Mouse (Mus musculus): ENCODE data around the gene Gorasp1. TPM values are rescaled to one million over a fixed set of nuclear protein-coding genes. Genes with fewer than 3 reads are reported as not detected.

Gene Gorasp1
- polyA plus RNA-seq, 1 experiment from 2014 or later: 25.7 TPM

DNA sequence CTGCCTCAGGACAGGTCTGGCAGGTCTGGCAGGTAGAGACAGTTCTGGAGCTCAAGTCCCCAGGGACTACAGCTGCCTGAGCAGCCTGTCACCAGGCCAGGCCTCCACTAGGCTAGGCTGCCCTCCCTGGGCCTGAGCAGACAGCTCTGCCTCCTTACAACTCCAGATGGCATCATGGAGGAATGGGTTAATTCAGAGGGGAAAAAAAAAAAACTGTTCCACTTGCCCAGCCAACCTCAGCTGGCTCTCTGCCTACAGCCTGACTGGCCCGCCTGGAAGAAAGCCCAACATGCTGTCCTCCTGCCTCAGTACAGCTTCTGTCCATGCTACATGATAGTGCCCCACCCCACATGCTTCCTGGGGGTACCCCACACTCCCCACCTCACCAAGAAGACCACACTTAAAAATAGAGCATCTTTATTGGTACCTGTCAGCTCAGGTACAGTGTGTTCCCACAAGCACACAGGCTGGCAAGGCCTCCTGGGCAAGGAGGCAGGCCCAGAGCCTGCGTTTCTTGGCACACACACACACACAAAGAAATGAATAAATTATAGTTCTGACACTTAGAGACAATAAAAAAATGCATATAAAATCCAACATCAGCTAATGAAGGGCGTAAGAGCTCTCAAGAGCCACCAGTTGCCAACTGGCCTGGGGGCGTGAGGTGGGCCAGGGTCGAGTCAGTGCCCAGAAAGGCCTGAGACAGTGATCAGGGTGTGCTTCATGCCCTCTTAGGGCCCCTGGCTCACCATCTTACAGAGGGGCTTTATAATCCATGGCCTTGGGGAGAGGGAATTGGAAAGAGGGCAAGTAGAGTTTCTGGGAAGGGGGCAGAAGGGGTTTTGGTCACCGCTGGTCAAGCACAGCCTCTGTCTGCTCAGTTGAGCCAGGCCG lies 33.6 kb upstream of the Gorasp1 start:
- Histone ChIP-seq H3K27me3 (replicated peaks) (no peaks in the 10 kb centered on the region), H3K4me1 (peaks cover 19% of the 10 kb centered on the region), H3K9ac (replicated peaks) (no peak overlapping the region), H3K4me3 (replicated peaks) (no peak overlapping the region), H3K36me3 (no peaks in the 10 kb centered on the region), H3K27ac (replicated peaks) (peak overlapping the region; percentile 18), H3K4me2 (no peak overlapping the region), H3K9me3 (replicated peaks) (no peaks in the 10 kb centered on the region)
- WGBS: 64% methylated on average over 7 of the region's 7 CpGs
- peak; percentile 46; the same call in 1 of the 2 replicates for ATAC-seq (ENCODE audit: low FRiP score)

DNA sequence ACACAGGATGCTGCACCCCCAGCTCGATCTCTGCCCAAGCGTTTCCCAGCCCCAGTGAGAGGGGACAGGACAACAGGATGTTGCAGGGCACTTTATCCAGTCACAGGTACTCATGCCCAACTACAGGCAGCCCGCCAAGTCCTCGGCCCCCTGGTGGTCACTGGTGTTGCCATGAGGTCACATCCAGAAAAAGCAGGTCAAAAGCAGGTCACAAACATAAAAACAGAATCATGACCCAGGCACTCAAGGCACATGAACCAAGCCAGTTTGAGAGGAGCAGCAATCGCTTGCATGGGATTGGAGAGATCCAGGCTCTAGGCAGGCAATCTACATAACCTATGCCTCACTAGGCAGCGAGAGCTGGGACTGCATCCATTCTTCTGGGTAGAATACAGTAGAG lies 32.9 kb upstream of the Gorasp1 start:
- Histone ChIP-seq H3K4me3 (replicated peaks) (no peak overlapping the region), H3K4me2 (no peak overlapping the region), H3K4me1 (peaks cover 19% of the 10 kb centered on the region), H3K9ac (replicated peaks) (no peak overlapping the region), H3K27me3 (replicated peaks) (no peaks in the 10 kb centered on the region; the same call in 1 of the 2 replicates), H3K36me3 (no peaks in the 10 kb centered on the region), H3K9me3 (replicated peaks) (no peaks in the 10 kb centered on the region), H3K27ac (replicated peaks) (peak overlapping the region; percentile 18; the same call in 1 of the 2 replicates)
- no peak for ATAC-seq (ENCODE audit: low FRiP score)
- whole genome bisulfite sequencing: 43% methylated on average over 6 of the region's 6 CpGs

DNA sequence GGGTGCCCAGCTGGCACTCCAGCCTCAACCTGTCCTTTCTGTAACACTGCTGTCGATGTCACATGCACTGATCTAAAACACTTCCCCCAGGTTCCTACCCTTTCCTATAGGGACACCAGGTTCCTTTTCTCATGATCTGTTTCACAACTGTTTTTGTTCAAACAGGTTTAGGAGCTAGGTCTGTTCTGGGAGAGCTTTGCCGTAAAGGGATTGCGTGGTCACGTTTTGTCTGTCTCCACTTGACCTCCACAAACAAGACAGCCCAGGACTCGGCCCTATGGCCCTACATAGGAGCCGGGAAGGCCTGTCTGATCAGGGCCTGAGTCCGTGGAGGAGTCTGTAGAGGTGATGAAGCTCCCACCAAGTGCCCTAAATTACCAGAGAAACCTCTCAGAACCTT lies 32.4 kb upstream of the Gorasp1 start:
- H3K9me3 ChIP-seq (replicated peaks): no peaks in the 10 kb centered on the region
- H3K4me3 ChIP-seq (replicated peaks): no peak overlapping the region
- no peak for ATAC-seq (ENCODE audit: low FRiP score)
- no peaks in the 10 kb centered on the region; the same call in 1 of the 2 replicates for H3K27me3 ChIP-seq (replicated peaks)
- WGBS: 82% methylated on average over 7 of the region's 7 CpGs
- peaks cover 19% of the 10 kb centered on the region for H3K4me1 ChIP-seq
- H3K27ac ChIP-seq (replicated peaks): no peak overlapping the region
- H3K4me2 ChIP-seq: no peak overlapping the region
- H3K36me3 ChIP-seq: no peaks in the 10 kb centered on the region
- no peak overlapping the region for H3K9ac ChIP-seq (replicated peaks)

DNA sequence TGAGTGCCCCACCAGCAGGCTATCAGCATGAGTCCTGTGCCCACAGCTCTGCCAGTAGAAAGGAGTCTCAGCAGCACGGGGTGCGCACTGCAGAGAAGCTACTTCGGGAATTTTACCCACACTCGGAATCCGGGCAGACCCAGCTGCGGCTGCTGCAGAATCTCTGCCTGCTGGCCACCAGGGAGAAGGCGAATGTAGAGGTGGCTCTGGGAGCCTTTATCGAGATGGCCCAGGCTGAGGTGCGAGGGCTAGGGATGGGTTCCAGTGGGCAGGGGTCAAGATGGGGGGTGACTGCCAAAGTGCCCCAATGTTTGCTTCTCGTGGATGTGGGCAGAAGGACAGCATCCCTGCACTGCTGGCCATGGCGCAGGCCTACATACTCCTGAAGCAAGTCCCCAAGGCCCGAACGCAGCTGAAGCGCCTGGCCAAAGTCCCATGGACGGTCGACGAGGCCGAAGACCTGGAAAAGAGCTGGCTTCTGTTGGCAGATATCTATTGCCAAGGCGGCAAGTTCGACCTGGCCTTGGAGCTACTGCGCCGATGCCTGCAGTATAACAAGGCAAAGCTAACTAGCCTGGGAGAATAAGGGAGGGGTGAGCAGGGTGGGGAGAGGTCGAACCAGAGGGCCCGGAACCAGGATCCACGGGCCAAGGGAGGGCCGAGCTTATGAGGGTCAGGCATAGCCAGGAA lies 29.0 kb upstream of the Gorasp1 start:
- Histone ChIP-seq H3K27ac (replicated peaks) (no peak overlapping the region), H3K9me3 (replicated peaks) (no peaks in the 10 kb centered on the region), H3K4me1 (peaks cover 16% of the 10 kb centered on the region), H3K9ac (replicated peaks) (no peak overlapping the region), H3K27me3 (replicated peaks) (no peaks in the 10 kb centered on the region; the same call in 1 of the 2 replicates), H3K4me3 (replicated peaks) (no peak overlapping the region), H3K36me3 (no peaks in the 10 kb centered on the region), H3K4me2 (no peak overlapping the region)
- ATAC-seq (ENCODE audit: low FRiP score): no peak
- 87% methylated on average over 26 of the region's 26 CpGs for WGBS

DNA sequence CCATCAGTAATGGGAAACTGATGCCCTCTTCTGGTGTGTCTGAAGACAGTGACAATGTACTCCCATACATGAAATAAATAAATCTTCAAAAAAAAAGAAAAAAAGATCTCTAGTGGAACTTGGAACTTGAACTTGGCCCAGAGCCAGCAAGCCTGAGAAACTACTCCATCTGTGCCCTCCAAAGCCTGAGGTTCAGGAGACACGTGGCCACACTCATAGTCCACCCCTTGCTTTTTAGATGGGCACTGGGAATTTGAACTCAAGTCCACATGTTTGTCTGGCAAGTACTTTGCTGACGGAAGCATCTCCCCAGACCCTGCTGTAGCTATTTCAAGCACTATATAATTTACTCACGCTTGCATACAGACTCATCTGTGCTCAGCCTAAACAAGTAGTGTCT lies 27.8 kb upstream of the Gorasp1 start:
- Histone ChIP-seq H3K36me3 (no peaks in the 10 kb centered on the region), H3K27me3 (replicated peaks) (no peaks in the 10 kb centered on the region; the same call in 1 of the 2 replicates), H3K4me1 (peaks cover 4% of the 10 kb centered on the region), H3K9ac (replicated peaks) (no peak overlapping the region), H3K4me3 (replicated peaks) (no peak overlapping the region), H3K27ac (replicated peaks) (no peak overlapping the region), H3K9me3 (replicated peaks) (no peaks in the 10 kb centered on the region), H3K4me2 (no peak overlapping the region)
- no peak for ATAC-seq (ENCODE audit: low FRiP score)
- WGBS: 79% methylated on average over 3 of the region's 3 CpGs

DNA sequence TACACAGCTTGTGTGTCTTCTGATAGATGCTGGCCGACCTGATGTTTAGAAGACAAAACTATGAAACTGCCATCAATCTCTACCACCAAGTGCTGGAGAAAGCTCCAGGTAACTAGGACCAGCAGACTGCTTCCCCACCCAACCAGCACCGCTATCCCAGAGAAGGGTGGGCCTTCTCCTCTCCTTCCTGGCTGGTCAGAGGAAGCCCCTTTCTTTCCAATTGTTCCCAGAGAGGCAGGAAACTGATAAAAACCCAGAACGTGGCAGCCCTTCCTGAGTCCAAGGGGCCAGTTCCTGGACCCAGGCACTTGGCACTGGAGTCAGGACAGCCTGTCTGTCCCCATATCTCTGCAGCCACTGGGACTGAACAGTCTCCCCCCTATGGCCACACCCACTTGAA lies 26.8 kb upstream of the Gorasp1 start:
- Histone ChIP-seq H3K4me2 (no peak overlapping the region), H3K9me3 (replicated peaks) (no peaks in the 10 kb centered on the region), H3K36me3 (no peaks in the 10 kb centered on the region), H3K27ac (replicated peaks) (no peak overlapping the region), H3K4me1 (no peaks in the 10 kb centered on the region), H3K4me3 (replicated peaks) (no peak overlapping the region), H3K27me3 (replicated peaks) (no peaks in the 10 kb centered on the region; the same call in 1 of the 2 replicates), H3K9ac (replicated peaks) (no peak overlapping the region)
- WGBS: 90% methylated on average over 3 of the region's 3 CpGs
- no peak for ATAC-seq (ENCODE audit: low FRiP score)

DNA sequence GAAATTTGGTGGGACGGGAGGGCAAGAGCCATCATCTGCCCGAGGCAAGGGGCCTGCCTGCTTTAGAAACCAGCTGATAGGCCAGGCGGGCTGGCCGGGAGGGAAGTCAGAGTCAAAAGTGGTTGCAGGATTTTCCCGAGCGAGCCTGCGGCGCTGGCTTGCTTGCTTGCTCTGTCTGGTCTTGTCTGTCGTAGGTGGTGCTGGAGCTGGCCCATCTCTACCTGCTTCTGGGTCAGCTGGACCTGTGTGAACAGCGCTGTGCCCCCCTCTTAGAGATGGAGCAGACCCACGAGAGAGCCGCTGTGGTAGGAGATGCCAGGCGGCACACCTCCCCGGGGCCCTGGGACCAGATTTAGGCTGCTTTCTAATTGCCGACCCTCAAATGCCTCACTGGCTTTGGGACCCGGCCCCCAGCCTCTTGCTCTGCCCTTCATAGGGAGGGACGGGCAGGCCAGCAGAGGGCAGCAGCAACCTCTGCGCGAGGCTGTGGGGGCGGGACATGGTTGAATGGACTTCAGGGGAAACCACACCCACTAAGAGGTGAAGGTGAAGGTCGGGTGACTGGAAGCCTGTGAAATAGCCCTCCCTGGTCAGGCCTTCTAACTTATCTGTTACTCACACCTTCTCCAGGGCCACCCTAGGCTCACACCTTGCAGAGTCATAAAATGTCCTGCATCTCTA lies 25.8 kb upstream of the Gorasp1 start:
- H3K4me2 ChIP-seq: peak overlapping the region; percentile 34; the same call in 1 of the 2 replicates
- WGBS: 13% methylated on average over 21 of the region's 21 CpGs
- no peak overlapping the region for H3K4me3 ChIP-seq (replicated peaks)
- no peaks in the 10 kb centered on the region for H3K9me3 ChIP-seq (replicated peaks)
- no peak overlapping the region for H3K27ac ChIP-seq (replicated peaks)
- no peak for ATAC-seq (ENCODE audit: low FRiP score)
- H3K36me3 ChIP-seq: no peaks in the 10 kb centered on the region
- H3K9ac ChIP-seq (replicated peaks): no peak overlapping the region
- no peaks in the 10 kb centered on the region for H3K4me1 ChIP-seq
- no peaks in the 10 kb centered on the region; the same call in 1 of the 2 replicates for H3K27me3 ChIP-seq (replicated peaks)

DNA sequence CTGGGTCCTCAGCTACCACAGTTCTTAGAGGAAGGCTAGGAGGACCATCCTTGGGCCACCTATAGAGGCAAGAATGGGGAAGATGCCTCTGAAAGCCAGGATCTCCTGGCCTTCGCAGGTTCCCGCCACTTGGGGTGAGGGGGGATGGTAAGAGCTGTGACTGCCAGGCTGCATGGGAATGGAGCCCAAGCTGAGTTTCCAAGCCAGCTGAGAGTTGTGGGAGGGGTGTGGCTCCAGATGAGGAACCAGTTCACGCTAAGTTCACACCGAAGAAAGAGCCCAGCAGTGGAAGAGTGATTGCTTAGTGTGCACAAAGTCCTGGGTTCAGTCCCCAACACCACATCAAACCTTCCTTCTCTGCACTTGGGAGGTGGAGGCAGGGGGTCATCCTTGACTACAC lies 24.9 kb upstream of the Gorasp1 start:
- no peak overlapping the region for H3K4me2 ChIP-seq
- H3K4me1 ChIP-seq: no peaks in the 10 kb centered on the region
- no peak overlapping the region for H3K9ac ChIP-seq (replicated peaks)
- H3K4me3 ChIP-seq (replicated peaks): no peak overlapping the region
- no peak for ATAC-seq (ENCODE audit: low FRiP score)
- H3K27me3 ChIP-seq (replicated peaks): no peaks in the 10 kb centered on the region; the same call in 1 of the 2 replicates
- 80% methylated on average over 4 of the region's 4 CpGs for WGBS
- no peak overlapping the region for H3K27ac ChIP-seq (replicated peaks)
- no peaks in the 10 kb centered on the region for H3K36me3 ChIP-seq
- H3K9me3 ChIP-seq (replicated peaks): no peaks in the 10 kb centered on the region

DNA sequence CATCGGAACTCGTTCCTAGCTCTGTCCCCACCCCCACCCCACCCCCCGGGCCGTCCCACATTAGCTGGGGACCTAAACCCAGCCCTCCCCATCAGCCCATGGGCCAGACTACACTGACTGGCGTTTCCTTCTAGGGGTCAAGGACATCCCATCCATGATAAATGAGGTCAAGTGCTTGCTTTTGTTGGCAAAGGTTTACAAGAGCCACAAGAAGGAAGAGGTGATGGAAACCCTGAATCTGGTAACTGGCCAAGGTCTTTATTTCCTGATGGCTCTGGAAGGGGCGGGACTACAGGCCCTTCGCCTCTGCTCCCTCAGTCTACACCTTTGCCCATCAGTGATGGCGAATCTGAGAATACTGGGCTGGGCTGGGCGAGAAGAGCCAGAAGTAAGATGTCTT lies 21.5 kb upstream of the Gorasp1 start:
- WGBS: 86% methylated on average over 9 of the region's 9 CpGs
- Histone ChIP-seq H3K4me1 (no peaks in the 10 kb centered on the region), H3K4me2 (no peak overlapping the region), H3K9me3 (replicated peaks) (no peaks in the 10 kb centered on the region), H3K36me3 (no peaks in the 10 kb centered on the region), H3K27ac (replicated peaks) (no peak overlapping the region), H3K27me3 (replicated peaks) (no peaks in the 10 kb centered on the region), H3K9ac (replicated peaks) (no peak overlapping the region), H3K4me3 (replicated peaks) (no peak overlapping the region)
- no peak for ATAC-seq (ENCODE audit: low FRiP score)

DNA sequence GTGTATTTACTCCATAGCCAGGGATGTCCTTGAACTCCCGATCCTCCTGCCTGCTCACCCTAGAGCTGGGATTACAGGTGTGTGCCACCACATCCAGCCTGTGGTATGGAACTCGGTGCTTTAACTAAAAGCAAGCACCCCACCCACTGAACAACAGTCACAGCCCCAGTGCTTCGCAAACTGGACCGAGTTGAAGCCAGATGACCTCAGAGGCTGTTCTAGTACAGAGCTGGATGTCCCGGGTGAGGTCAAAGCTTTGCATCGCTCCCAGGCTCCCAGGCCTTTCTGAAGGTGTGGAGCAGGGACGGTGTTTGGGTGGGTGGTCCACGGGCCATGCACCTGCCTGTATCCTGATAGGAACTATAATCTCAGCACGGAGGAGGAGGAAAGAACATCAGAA lies 14.0 kb upstream of the Gorasp1 start:
- H3K27ac ChIP-seq (replicated peaks): no peak overlapping the region
- H3K9ac ChIP-seq (replicated peaks): no peak overlapping the region
- ATAC-seq (ENCODE audit: low FRiP score): no peak
- no peaks in the 10 kb centered on the region for H3K4me1 ChIP-seq
- no peak overlapping the region for H3K4me3 ChIP-seq (replicated peaks)
- H3K36me3 ChIP-seq: no peaks in the 10 kb centered on the region
- WGBS: 91% methylated on average over 9 of the region's 9 CpGs
- no peaks in the 10 kb centered on the region for H3K9me3 ChIP-seq (replicated peaks)
- no peaks in the 10 kb centered on the region for H3K27me3 ChIP-seq (replicated peaks)
- no peak overlapping the region for H3K4me2 ChIP-seq

DNA sequence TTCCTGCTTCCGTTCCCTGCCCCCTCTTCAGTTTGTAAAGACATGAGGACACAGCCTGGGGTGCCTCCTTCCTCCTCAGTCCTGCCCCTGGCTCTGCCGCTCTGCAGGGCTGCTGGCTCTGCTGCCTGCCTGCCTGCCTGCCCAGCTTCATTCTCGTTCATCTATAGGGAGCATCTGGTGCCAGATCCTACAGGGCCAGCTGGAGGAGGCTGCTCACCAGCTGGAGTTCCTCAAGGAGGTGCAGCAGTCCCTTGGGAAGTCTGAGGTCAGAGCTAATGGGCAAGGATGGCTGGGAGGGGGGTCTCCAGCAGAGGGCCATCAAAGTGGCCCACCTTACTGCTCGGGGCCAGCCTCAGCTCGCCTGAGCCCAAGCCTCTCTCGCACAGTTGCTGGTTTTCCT lies 13.1 kb upstream of the Gorasp1 start:
- no peak for ATAC-seq (ENCODE audit: low FRiP score)
- no peaks in the 10 kb centered on the region for H3K4me1 ChIP-seq
- no peak overlapping the region for H3K27ac ChIP-seq (replicated peaks)
- H3K27me3 ChIP-seq (replicated peaks): no peaks in the 10 kb centered on the region
- H3K36me3 ChIP-seq: no peaks in the 10 kb centered on the region
- no peak overlapping the region for H3K4me2 ChIP-seq
- H3K9me3 ChIP-seq (replicated peaks): no peaks in the 10 kb centered on the region
- no peak overlapping the region for H3K9ac ChIP-seq (replicated peaks)
- H3K4me3 ChIP-seq (replicated peaks): no peak overlapping the region
- 54% methylated on average over 6 of the region's 6 CpGs for WGBS

Data from neural tube, embryonic 15.5 days (tissue).